ENCODE assay signal across 8 mouse cellular contexts in genomic region chr3:89390699-89391662, GRCm38 (mm10). TPM values are rescaled to one million over a fixed set of nuclear protein-coding genes. Genes with fewer than 3 reads are reported as not detected.
DNase-seq lines count a peak whose midpoint lies in the region; ATAC-seq lines count a peak whose summit lies in the region.
"Had no signal": no experiment of that assay in that cellular context is flagged by ENCODE, and none has a peak within 500 bp of the region (broad histone marks: within the 10 kb centered on the region; RNA-seq: fewer than 3 reads in every experiment).

No protein-coding gene starts in this region.

- peak overlapping the region; percentile 69 for H3K27ac ChIP-seq in liver, embryonic 13.5 days

- WGBS in liver, embryonic 13.5 days (ENCODE audit: insufficient replicate concordance) = 31% methylated on average over 19 of the region's 19 CpGs

- peak overlapping the region; percentile 94 for H3K4me2 ChIP-seq in liver, embryonic 13.5 days

- peaks cover 31% of the 10 kb centered on the region for H3K27me3 ChIP-seq in liver, embryonic 13.5 days

- H3K36me3 ChIP-seq in liver, embryonic 13.5 days = no peaks in the 10 kb centered on the region

- H3K9me3 ChIP-seq in liver, embryonic 13.5 days (replicated peaks) = no peaks in the 10 kb centered on the region

- H3K9ac ChIP-seq in liver, embryonic 13.5 days = peak overlapping the region; percentile 68

- intact Hi-C loops in heart, postnatal 14 days (cut with DNase I) = no loop called here

- no peak for ATAC-seq in liver, embryonic 13.5 days (ENCODE audit: low read depth)
- ATAC-seq in erythroid progenitor cell, adult 5-6 weeks (replicated peaks; ENCODE audit: low FRiP score, poor library complexity, severe bottlenecking) = no peak

- peak overlapping the region; percentile 65 for H3K4me3 ChIP-seq in liver, embryonic 13.5 days (replicated peaks)

- DNase-seq in urinary bladder, adult 2 months (ENCODE audit: low spot score) = peak; percentile 48
- DNase-seq in urinary bladder, adult 18-20 months (ENCODE audit: low spot score in 2 of 2) = no peak
- peak; percentile 48 to 69 for DNase-seq in cerebellum, postnatal 14 days
- DNase-seq in heart, postnatal 14 days = peak; percentile 47 to 54
- no peak for DNase-seq in liver, embryonic 13.5 days
- peak; percentile 54 to 76 for DNase-seq in spleen, postnatal 4 days (ENCODE audit: low spot score in 2 of 2)

- peaks cover 93% of the 10 kb centered on the region for H3K4me1 ChIP-seq in liver, embryonic 13.5 days (replicated peaks)

RNA-seq across cellular contexts. Expression of gene Zbtb7b, which starts 3.6 kb away (rescaled TPM):
- polyA plus RNA-seq in urinary bladder, adult 2 months (2012; rRNA removed) = 36.4 and 39.5 TPM in 2 replicates
- total RNA-seq in heart, postnatal 14 days (2021) = 10 to 100 TPM; 18.4 to 27.3 TPM
- polyA plus RNA-seq in liver, embryonic 13.5 days (2015; fragmentation: Nextera tagmentation; extraction: Ambion mirVana) = 0.97 and 1.8 TPM in 2 replicates
- 2.1 and 7.9 TPM in 2 replicates for total RNA-seq in erythroid progenitor cell, adult 5-6 weeks (2015; ENCODE audit: low replicate concordance)
- 5.1 and 8.9 TPM in 2 replicates for total RNA-seq in erythroid progenitor cell, adult 5-6 weeks (2017; ENCODE audit: low replicate concordance)

RNA-seq across cellular contexts. Expression of gene Lenep, which starts 11.6 kb away (rescaled TPM):
- 1.2 and 1.5 TPM in 2 replicates for polyA plus RNA-seq in urinary bladder, adult 2 months (2012; rRNA removed)
- under 1 TPM in 1 of 2 experiments, not detected in 1; 0.98 TPM for total RNA-seq in heart, postnatal 14 days (2021)
- polyA plus RNA-seq in liver, embryonic 13.5 days (2015; fragmentation: Nextera tagmentation; extraction: Ambion mirVana) = not detected in 2 replicates
- total RNA-seq in erythroid progenitor cell, adult 5-6 weeks (2015; ENCODE audit: low replicate concordance) = 1.4 TPM in 1 of 2 replicates, not detected in the other
- total RNA-seq in erythroid progenitor cell, adult 5-6 weeks (2017; ENCODE audit: low replicate concordance) = not detected in 2 replicates
- polyA plus RNA-seq: gonadal fat pad, adult 2 months had no signal

RNA-seq across cellular contexts. Expression of gene Flad1, which starts 20.7 kb away (rescaled TPM):
- 30.8 and 34.6 TPM in 2 replicates for polyA plus RNA-seq in urinary bladder, adult 2 months (2012; rRNA removed)
- 10 to 100 TPM; 44.7 to 46.1 TPM for total RNA-seq in heart, postnatal 14 days (2021)
- 18.0 and 18.7 TPM in 2 replicates for polyA plus RNA-seq in liver, embryonic 13.5 days (2015; fragmentation: Nextera tagmentation; extraction: Ambion mirVana)
- total RNA-seq in erythroid progenitor cell, adult 5-6 weeks (2015; ENCODE audit: low replicate concordance) = 1.1 and 5.4 TPM in 2 replicates
- total RNA-seq in erythroid progenitor cell, adult 5-6 weeks (2017; ENCODE audit: low replicate concordance) = 0.68 and 1.3 TPM in 2 replicates

RNA-seq across cellular contexts. Expression of gene Dcst1, which starts 25.9 kb away (rescaled TPM):
- 0.07 and 0.33 TPM in 2 replicates for polyA plus RNA-seq in urinary bladder, adult 2 months (2012; rRNA removed)
- under 1 TPM; 0.22 to 0.48 TPM for total RNA-seq in heart, postnatal 14 days (2021)
- polyA plus RNA-seq in liver, embryonic 13.5 days (2015; fragmentation: Nextera tagmentation; extraction: Ambion mirVana) = not detected in 2 replicates
- not detected in 2 replicates for total RNA-seq in erythroid progenitor cell, adult 5-6 weeks (2015; ENCODE audit: low replicate concordance)
- not detected in 2 replicates for total RNA-seq in erythroid progenitor cell, adult 5-6 weeks (2017; ENCODE audit: low replicate concordance)

RNA-seq across cellular contexts. Expression of gene Cks1b, which starts 27.2 kb away (rescaled TPM):
- polyA plus RNA-seq in urinary bladder, adult 2 months (2012; rRNA removed) = 21.7 and 29.6 TPM in 2 replicates
- 10 to 100 TPM in 1 of 2 experiments, 1 to 10 TPM in 1; 7.9 to 14.4 TPM for total RNA-seq in heart, postnatal 14 days (2021)
- polyA plus RNA-seq in liver, embryonic 13.5 days (2015; fragmentation: Nextera tagmentation; extraction: Ambion mirVana) = 282 and 301 TPM in 2 replicates
- 245 and 268 TPM in 2 replicates for total RNA-seq in erythroid progenitor cell, adult 5-6 weeks (2015; ENCODE audit: low replicate concordance)
- total RNA-seq in erythroid progenitor cell, adult 5-6 weeks (2017; ENCODE audit: low replicate concordance) = 102 and 103 TPM in 2 replicates

Comparison
In these comparisons a context has a peak if more than half of its experiments do, and no peak if none do; other contexts are left out.
1. DNase-seq: peak in urinary bladder, adult 2 months (single experiment), cerebellum, postnatal 14 days (2 of 2), heart, postnatal 14 days (2 of 2) and spleen, postnatal 4 days (2 of 2); none in urinary bladder, adult 18-20 months (0 of 2) and liver, embryonic 13.5 days (single experiment).
2. RNA of gene Flad1, which starts 20.7 kb away (total RNA-seq): 44.7 to 46.1 TPM in heart, postnatal 14 days; 0.68 to 5.4 TPM in erythroid progenitor cell, adult 5-6 weeks; every median in the first group is over 4 times any median in the second.